Mouse (Mus musculus): ENCODE results near the gene Atg4d. TPM values are rescaled to one million over a fixed set of nuclear protein-coding genes. Genes with fewer than 3 reads are reported as not detected.

The Atg4d gene
- polyA plus RNA-seq, 1 experiment from 2014 or later, result 40.5 TPM

GRCm38 (mm10) chr9:21275013-21275710, 10.1 kb downstream of the Atg4d start:
- Histone ChIP-seq H3K9ac (no peak overlapping the region), H3K27me3 (no peaks in the 10 kb centered on the region), H3K4me3 (replicated peaks) (no peak overlapping the region), H3K9me3 (replicated peaks) (no peaks in the 10 kb centered on the region), H3K4me1 (no peaks in the 10 kb centered on the region), H3K27ac (replicated peaks) (no peak overlapping the region), H3K4me2 (replicated peaks) (no peak overlapping the region), H3K36me3 (peaks cover 99% of the 10 kb centered on the region)
- ATAC-seq (ENCODE audit: insufficient number of reproducible peaks, low FRiP score, low TSS enrichment, low read depth), result no peak
- WGBS, result 86% methylated on average over 7 of the region's 7 CpGs

- Histone ChIP-seq H3K4me2 (replicated peaks) (no peak overlapping the region), H3K4me3 (replicated peaks) (no peak overlapping the region), H3K27ac (replicated peaks) (no peak overlapping the region), H3K9ac (no peak overlapping the region), H3K9me3 (replicated peaks) (no peaks in the 10 kb centered on the region), H3K4me1 (no peaks in the 10 kb centered on the region), H3K36me3 (peaks cover 97% of the 10 kb centered on the region), H3K27me3 (no peaks in the 10 kb centered on the region)
- ATAC-seq (ENCODE audit: insufficient number of reproducible peaks, low FRiP score, low TSS enrichment, low read depth), result no peak
- 89% methylated on average over 12 of the region's 12 CpGs for WGBS
Measured at GRCm38 (mm10) chr9:21275727-21276126, 10.6 kb downstream of the Atg4d start.

GRCm38 (mm10) chr9:21276307-21276706, 11.2 kb downstream of the Atg4d start:
- 91% methylated on average over 8 of the region's 8 CpGs for WGBS
- H3K4me1 ChIP-seq, result no peaks in the 10 kb centered on the region
- H3K9ac ChIP-seq, result no peak overlapping the region
- no peak overlapping the region for H3K4me3 ChIP-seq (replicated peaks)
- ATAC-seq (ENCODE audit: insufficient number of reproducible peaks, low FRiP score, low TSS enrichment, low read depth), result no peak
- H3K36me3 ChIP-seq, result peaks cover 97% of the 10 kb centered on the region
- no peak overlapping the region for H3K4me2 ChIP-seq (replicated peaks)
- no peak overlapping the region for H3K27ac ChIP-seq (replicated peaks)
- no peaks in the 10 kb centered on the region for H3K9me3 ChIP-seq (replicated peaks)
- no peaks in the 10 kb centered on the region for H3K27me3 ChIP-seq

- no peaks in the 10 kb centered on the region for H3K9me3 ChIP-seq (replicated peaks)
- no peak for ATAC-seq (ENCODE audit: insufficient number of reproducible peaks, low FRiP score, low TSS enrichment, low read depth)
- peaks cover 97% of the 10 kb centered on the region for H3K36me3 ChIP-seq
- no peaks in the 10 kb centered on the region for H3K27me3 ChIP-seq
- H3K27ac ChIP-seq (replicated peaks), result no peak overlapping the region
- H3K4me3 ChIP-seq (replicated peaks), result no peak overlapping the region
- 91% methylated on average over 5 of the region's 5 CpGs for WGBS
- no peaks in the 10 kb centered on the region for H3K4me1 ChIP-seq
- no peak overlapping the region for H3K9ac ChIP-seq
- no peak overlapping the region for H3K4me2 ChIP-seq (replicated peaks)
Measured at GRCm38 (mm10) chr9:21277776-21278175, 12.7 kb downstream of the Atg4d start.

GRCm38 (mm10) chr9:21283591-21283990, 18.5 kb downstream of the Atg4d start:
- H3K4me1 ChIP-seq, result peaks cover 18% of the 10 kb centered on the region
- H3K4me3 ChIP-seq (replicated peaks), result no peak overlapping the region
- ATAC-seq (ENCODE audit: insufficient number of reproducible peaks, low FRiP score, low TSS enrichment, low read depth), result no peak
- no peaks in the 10 kb centered on the region for H3K9me3 ChIP-seq (replicated peaks)
- H3K4me2 ChIP-seq (replicated peaks), result no peak overlapping the region
- H3K9ac ChIP-seq, result no peak overlapping the region
- no peak overlapping the region for H3K27ac ChIP-seq (replicated peaks)
- H3K36me3 ChIP-seq, result peaks cover 64% of the 10 kb centered on the region
- no peaks in the 10 kb centered on the region for H3K27me3 ChIP-seq
- 92% methylated on average over 5 of the region's 5 CpGs for WGBS

GRCm38 (mm10) chr9:21283994-21284393, 18.9 kb downstream of the Atg4d start:
- H3K27ac ChIP-seq (replicated peaks), result no peak overlapping the region
- 83% methylated on average over 3 of the region's 3 CpGs for WGBS
- H3K4me1 ChIP-seq, result peaks cover 22% of the 10 kb centered on the region
- no peaks in the 10 kb centered on the region for H3K9me3 ChIP-seq (replicated peaks)
- H3K4me2 ChIP-seq (replicated peaks), result no peak overlapping the region
- no peak for ATAC-seq (ENCODE audit: insufficient number of reproducible peaks, low FRiP score, low TSS enrichment, low read depth)
- H3K9ac ChIP-seq, result no peak overlapping the region
- no peaks in the 10 kb centered on the region for H3K27me3 ChIP-seq
- H3K36me3 ChIP-seq, result peaks cover 63% of the 10 kb centered on the region
- no peak overlapping the region for H3K4me3 ChIP-seq (replicated peaks)

- no peak overlapping the region; the same call in 1 of the 2 replicates for H3K27ac ChIP-seq (replicated peaks)
- WGBS, result 60% methylated on average over 3 of the region's 3 CpGs
Measured at GRCm38 (mm10) chr9:21286753-21287152, 21.7 kb downstream of the Atg4d start.

GRCm38 (mm10) chr9:21287571-21288402, 22.7 kb downstream of the Atg4d start, which contains the start of gene Kri1:
Gene Kri1 (minus strand): TSS chr9:21287969.
- Histone ChIP-seq H3K27ac (replicated peaks) (peak within 1 kb of the TSS; percentile 94), H3K9me3 (replicated peaks) (no peaks in the 10 kb centered on the region), H3K4me1 (peaks cover 37% of the 10 kb centered on the region), H3K4me2 (replicated peaks) (peak within 1 kb of the TSS; percentile 76), H3K9ac (peak within 1 kb of the TSS; percentile 84), H3K4me3 (replicated peaks) (peak within 1 kb of the TSS; percentile 80), H3K36me3 (peaks cover 27% of the 10 kb centered on the region), H3K27me3 (no peaks in the 10 kb centered on the region)
- under 1% methylated on average over 59 of the region's 59 CpGs for WGBS
- peak; percentile 80 for ATAC-seq (ENCODE audit: insufficient number of reproducible peaks, low FRiP score, low TSS enrichment, low read depth)

More at GRCm38 (mm10) chr9:21286753-21287152, 21.7 kb downstream of the Atg4d start:
- H3K36me3 ChIP-seq, result peaks cover 37% of the 10 kb centered on the region
- peak overlapping the region; percentile 80 for H3K4me3 ChIP-seq (replicated peaks)
- ATAC-seq (ENCODE audit: insufficient number of reproducible peaks, low FRiP score, low TSS enrichment, low read depth), result no peak
- H3K4me2 ChIP-seq (replicated peaks), result peak overlapping the region; percentile 76
- H3K9ac ChIP-seq, result no peak overlapping the region
- peaks cover 37% of the 10 kb centered on the region for H3K4me1 ChIP-seq
- H3K27me3 ChIP-seq, result no peaks in the 10 kb centered on the region
- no peaks in the 10 kb centered on the region for H3K9me3 ChIP-seq (replicated peaks)

- H3K9ac ChIP-seq, result 0 out of 2 replicates have a peak overlapping the region, but pooled peaks have one; percentile 23
Measured at GRCm38 (mm10) chr9:21288404-21289336, 23.6 kb downstream of the Atg4d start.

GRCm38 (mm10) chr9:21289337-21289671, 24.2 kb downstream of the Atg4d start:
- Histone ChIP-seq H3K9ac (no peak overlapping the region), H3K36me3 (peaks cover 16% of the 10 kb centered on the region), H3K4me2 (replicated peaks) (peak overlapping the region; percentile 76), H3K9me3 (replicated peaks) (no peaks in the 10 kb centered on the region), H3K27me3 (no peaks in the 10 kb centered on the region), H3K27ac (replicated peaks) (peak overlapping the region; percentile 94; the same call in 1 of the 2 replicates), H3K4me1 (peaks cover 37% of the 10 kb centered on the region), H3K4me3 (replicated peaks) (peak overlapping the region; percentile 80)
- 84% methylated on average over 2 of the region's 2 CpGs for WGBS
- no peak for ATAC-seq (ENCODE audit: insufficient number of reproducible peaks, low FRiP score, low TSS enrichment, low read depth)

More at GRCm38 (mm10) chr9:21288404-21289336, 23.6 kb downstream of the Atg4d start:
- peaks cover 23% of the 10 kb centered on the region for H3K36me3 ChIP-seq
- H3K9me3 ChIP-seq (replicated peaks), result no peaks in the 10 kb centered on the region
- H3K27me3 ChIP-seq, result no peaks in the 10 kb centered on the region
- peak overlapping the region; percentile 80 for H3K4me3 ChIP-seq (replicated peaks)
- WGBS, result 74% methylated on average over 13 of the region's 13 CpGs
- peaks cover 37% of the 10 kb centered on the region for H3K4me1 ChIP-seq
- peak overlapping the region; percentile 76 for H3K4me2 ChIP-seq (replicated peaks)
- H3K27ac ChIP-seq (replicated peaks), result peak overlapping the region; percentile 94
- ATAC-seq (ENCODE audit: insufficient number of reproducible peaks, low FRiP score, low TSS enrichment, low read depth), result no peak
